Mouse (Mus musculus) limb, embryonic 15.5 days (tissue): ENCODE measurements around the gene Wwtr1. TPM values are rescaled to one million over a fixed set of nuclear protein-coding genes. Genes with fewer than 3 reads are reported as not detected.
A peak's percentile ranks its signal among the peaks of the same experiment; 100 is the strongest.

Experiments used
- ATAC-seq: fragments of 200-750 bp; cut with Nextera tagmentation; 2 replicates; pipeline ENCODE4 v1.8.0; 2017; ENCODE audit warnings: low read depth, moderate TSS enrichment; ENCODE audit not compliant: insufficient number of reproducible peaks, low FRiP score, low TSS enrichment
- H3K27ac ChIP-seq: fragments of 300-500 bp; sonication (generic); 2 replicates; pipeline ENCODE4 v1.5.1; 2015; ENCODE audit warnings: moderate library complexity, mild to moderate bottlenecking, inconsistent platforms
- H3K27me3 ChIP-seq: fragments of 300-500 bp; sonication (generic); 2 replicates; pipeline ENCODE4 v1.6.1; 2015; ENCODE audit warnings: inconsistent platforms
- H3K36me3 ChIP-seq: fragments of 300-500 bp; sonication (generic); 2 replicates; pipeline ENCODE4 v1.6.1; 2015; ENCODE audit warnings: inconsistent platforms
- H3K4me1 ChIP-seq: fragments of 300-500 bp; sonication (generic); 2 replicates; pipeline ENCODE4 v1.6.1; 2015; ENCODE audit warnings: inconsistent platforms
- H3K4me2 ChIP-seq: fragments of 300-500 bp; sonication (generic); 2 replicates; pipeline ENCODE4 v1.6.1; 2015; ENCODE audit warnings: mild to moderate bottlenecking, inconsistent platforms
- H3K4me3 ChIP-seq: fragments of 300-500 bp; sonication (generic); 2 replicates; pipeline ENCODE4 v1.5.1; 2015; ENCODE audit warnings: mild to moderate bottlenecking, inconsistent platforms
- H3K9ac ChIP-seq: fragments of 300-500 bp; sonication (generic); 2 replicates; pipeline ENCODE4 v1.6.1; 2015; ENCODE audit warnings: inconsistent platforms
- H3K9me3 ChIP-seq: fragments of 300-500 bp; sonication (generic); 2 replicates; pipeline ENCODE4 v1.6.1; 2016; ENCODE audit warnings: inconsistent platforms
- WGBS: fragments of 180-500 bp; shearing (Covaris S2); methylation state at CpG from one replicate; pipeline ENCODE4 v1.1.7; 2015; 5-methylcytosine and 5-hydroxymethylcytosine counted together
- polyA plus RNA-seq: library from polyadenylated mRNA; unstranded; fragments of >200 nt; fragmentation: Nextera tagmentation; extraction: Ambion mirVana; gene quantifications from 2 replicates; pipeline ENCODE4 v1.2.1, GENCODE M21; 2015

The Wwtr1 gene
- 36.2 and 39.4 TPM in 2 replicates for polyA plus RNA-seq

DNA sequence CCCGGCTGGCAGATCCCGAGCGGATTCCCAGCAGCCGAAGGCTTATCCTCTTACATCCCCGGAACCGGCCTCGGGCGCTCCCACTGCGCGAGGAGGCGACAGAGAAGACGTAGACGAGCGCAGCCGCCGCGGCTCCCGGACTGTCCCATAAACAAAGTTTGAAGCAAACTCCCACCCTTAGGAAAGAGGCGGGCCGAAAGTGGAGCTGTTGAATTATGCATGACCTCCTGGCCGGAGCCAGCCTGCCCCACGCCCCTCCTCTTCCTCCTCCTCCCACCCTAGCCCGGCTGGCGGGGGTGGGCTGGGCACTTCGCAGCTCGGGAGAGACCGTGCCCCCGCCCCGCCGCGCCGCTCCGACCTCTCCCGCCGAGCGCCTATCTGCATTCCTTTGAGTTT is at the start of gene Wwtr1:
Wwtr1 (minus strand) TSS at position 251 of the 396 bp plus-strand sequence.
- Histone ChIP-seq H3K4me2 (peak within 1 kb of the TSS; percentile 79), H3K9ac (peak within 1 kb of the TSS; percentile 90), H3K4me3 (peak within 1 kb of the TSS; percentile 84), H3K27ac (peak within 1 kb of the TSS; percentile 98), H3K9me3 (no peaks in the 10 kb centered on the region), H3K4me1 (peaks cover 35% of the 10 kb centered on the region), H3K36me3 (peaks cover under 1% of the 10 kb centered on the region; the same call in 1 of the 2 replicates), H3K27me3 (no peaks in the 10 kb centered on the region)
- WGBS = under 1% methylated on average over 36 of the region's 36 CpGs
- peak; percentile 93 for ATAC-seq

GRCm38 (mm10) chr3:57619718-57620117 is 44.0 kb upstream of the Wwtr1 start:
- WGBS = 67% methylated on average over 4 of the region's 4 CpGs
- H3K9me3 ChIP-seq = no peaks in the 10 kb centered on the region
- H3K27ac ChIP-seq = no peak overlapping the region
- H3K4me1 ChIP-seq = no peaks in the 10 kb centered on the region
- no peaks in the 10 kb centered on the region for H3K27me3 ChIP-seq
- no peak overlapping the region for H3K4me2 ChIP-seq
- ATAC-seq = no peak
- no peak overlapping the region for H3K9ac ChIP-seq
- no peak overlapping the region for H3K4me3 ChIP-seq
- H3K36me3 ChIP-seq = no peaks in the 10 kb centered on the region

DNA sequence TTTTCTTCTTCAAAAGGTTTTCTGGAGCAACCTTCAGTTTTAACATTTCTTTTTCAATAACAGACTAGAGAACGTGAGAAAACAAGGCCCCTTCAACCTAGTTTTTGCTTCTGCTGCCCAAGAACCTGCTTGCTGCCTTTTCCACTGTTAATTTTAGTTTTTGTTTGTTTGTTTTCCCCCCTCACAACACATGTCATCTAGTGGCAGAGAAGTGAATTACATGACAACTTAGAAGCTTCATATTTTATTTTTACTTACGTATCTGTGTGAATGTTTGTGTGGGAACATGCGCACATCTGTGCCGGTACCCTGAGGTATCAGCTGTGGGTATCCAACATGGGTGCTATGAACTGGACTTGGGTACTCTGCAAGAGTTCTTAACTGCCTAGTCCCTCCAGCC is 39.9 kb upstream of the Wwtr1 start:
- H3K4me1 ChIP-seq = no peaks in the 10 kb centered on the region
- H3K9ac ChIP-seq = no peak overlapping the region
- no peaks in the 10 kb centered on the region for H3K9me3 ChIP-seq
- no peak overlapping the region for H3K27ac ChIP-seq
- H3K27me3 ChIP-seq = no peaks in the 10 kb centered on the region
- H3K36me3 ChIP-seq = no peaks in the 10 kb centered on the region
- no peak for ATAC-seq
- H3K4me3 ChIP-seq = no peak overlapping the region
- 90% methylated on average over 4 of the region's 4 CpGs for WGBS
- no peak overlapping the region for H3K4me2 ChIP-seq

DNA sequence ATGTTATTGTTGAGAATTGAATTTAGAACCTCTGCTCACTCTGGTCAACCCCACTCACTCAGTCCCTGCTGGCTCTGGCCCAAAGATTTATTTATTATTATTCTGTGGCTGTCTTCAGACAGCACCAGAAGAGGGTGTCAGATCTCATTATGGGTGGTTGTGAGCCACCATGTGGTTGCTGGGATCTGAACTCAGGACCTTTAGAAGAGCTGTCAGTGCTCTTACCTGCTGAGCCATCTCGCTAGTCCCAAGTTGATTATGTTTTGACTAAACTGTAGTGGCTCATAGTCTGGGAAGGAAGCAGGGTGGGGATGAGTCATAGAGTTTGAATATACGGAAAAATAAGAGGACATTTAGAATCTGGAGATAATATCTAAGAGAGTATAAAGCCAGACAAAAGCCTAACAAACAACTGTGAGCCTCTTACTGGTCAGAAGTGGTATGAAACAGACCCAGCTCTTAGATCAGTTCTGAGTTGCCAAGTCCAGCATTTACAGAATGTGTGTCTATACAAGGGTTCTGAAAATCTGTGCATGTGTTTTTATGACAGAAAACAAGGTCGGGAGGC is 36.8 kb upstream of the Wwtr1 start:
- Histone ChIP-seq H3K27ac (no peak overlapping the region), H3K4me1 (no peaks in the 10 kb centered on the region), H3K4me3 (no peak overlapping the region), H3K36me3 (no peaks in the 10 kb centered on the region), H3K4me2 (no peak overlapping the region), H3K9ac (no peak overlapping the region), H3K27me3 (no peaks in the 10 kb centered on the region), H3K9me3 (no peaks in the 10 kb centered on the region)
- 66% methylated on average over 3 of the region's 3 CpGs for WGBS
- no peak for ATAC-seq

DNA sequence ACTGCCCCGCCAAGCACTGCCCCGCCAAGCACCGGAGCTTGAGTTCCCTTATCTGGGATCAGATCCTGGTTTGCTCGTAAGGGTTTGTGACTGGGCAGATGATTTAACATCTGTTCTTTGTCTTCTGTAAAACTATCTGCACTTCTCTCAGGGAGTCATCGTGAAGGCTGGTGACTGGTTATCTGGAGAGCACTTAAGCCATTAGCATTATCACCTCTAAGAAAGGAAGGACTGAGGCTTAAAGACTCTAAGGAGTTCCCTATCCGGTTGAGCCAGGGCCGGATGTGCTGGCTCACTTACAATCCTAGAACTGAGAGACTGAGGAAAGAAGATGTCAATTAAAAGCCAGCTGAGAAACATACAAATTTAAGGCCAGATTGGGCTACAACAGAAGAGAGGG is 36.1 kb upstream of the Wwtr1 start:
- no peak overlapping the region for H3K9ac ChIP-seq
- WGBS = 48% methylated on average over 7 of the region's 7 CpGs
- no peak for ATAC-seq
- no peak overlapping the region for H3K4me3 ChIP-seq
- H3K4me1 ChIP-seq = no peaks in the 10 kb centered on the region
- H3K27ac ChIP-seq = no peak overlapping the region
- H3K27me3 ChIP-seq = no peaks in the 10 kb centered on the region
- H3K4me2 ChIP-seq = no peak overlapping the region
- no peaks in the 10 kb centered on the region for H3K36me3 ChIP-seq
- no peaks in the 10 kb centered on the region for H3K9me3 ChIP-seq

GRCm38 (mm10) chr3:57604618-57605015 is 28.9 kb upstream of the Wwtr1 start:
- no peaks in the 10 kb centered on the region for H3K9me3 ChIP-seq
- no peaks in the 10 kb centered on the region for H3K36me3 ChIP-seq
- H3K4me1 ChIP-seq = peaks cover 12% of the 10 kb centered on the region
- ATAC-seq = peak; percentile 91
- no peak overlapping the region for H3K4me3 ChIP-seq
- H3K27me3 ChIP-seq = no peaks in the 10 kb centered on the region
- no peak overlapping the region for H3K4me2 ChIP-seq
- H3K9ac ChIP-seq = no peak overlapping the region
- peak overlapping the region; percentile 80 for H3K27ac ChIP-seq
- WGBS = 19% methylated on average over 1 of the region's 1 CpGs

- Histone ChIP-seq H3K27ac (peak overlapping the region; percentile 80), H3K4me2 (no peak overlapping the region), H3K4me1 (peaks cover 12% of the 10 kb centered on the region), H3K27me3 (no peaks in the 10 kb centered on the region), H3K9me3 (no peaks in the 10 kb centered on the region), H3K9ac (no peak overlapping the region), H3K4me3 (no peak overlapping the region), H3K36me3 (no peaks in the 10 kb centered on the region)
- WGBS = 47% methylated on average over 5 of the region's 5 CpGs
- ATAC-seq = peak; percentile 80
These were observed 28.3 kb upstream of the Wwtr1 start for GRCm38 (mm10) chr3:57603891-57604617.

DNA sequence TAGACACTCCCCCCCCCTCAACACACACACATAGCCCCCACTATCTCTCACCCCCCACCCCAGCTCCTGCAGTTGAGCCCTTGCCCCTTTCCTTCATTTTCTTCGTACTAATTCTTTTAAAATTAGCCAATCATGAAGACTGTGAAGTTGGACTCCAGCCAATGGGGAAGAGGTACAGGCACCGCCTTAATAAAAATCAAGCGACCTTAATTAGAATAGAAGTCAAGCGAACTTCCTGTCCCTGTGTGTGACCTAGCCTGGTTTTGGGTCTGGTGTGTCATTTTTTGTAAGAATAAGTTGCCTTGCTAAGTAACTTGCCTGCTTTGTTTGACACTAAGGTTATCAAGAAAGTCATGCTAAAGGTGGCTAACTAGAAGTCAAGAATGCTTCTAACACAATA is 26.9 kb upstream of the Wwtr1 start:
- no peak overlapping the region for H3K9ac ChIP-seq
- H3K27ac ChIP-seq = no peak overlapping the region
- no peaks in the 10 kb centered on the region for H3K36me3 ChIP-seq
- 70% methylated on average over 4 of the region's 4 CpGs for WGBS
- no peak overlapping the region for H3K4me2 ChIP-seq
- H3K9me3 ChIP-seq = no peaks in the 10 kb centered on the region
- no peak overlapping the region for H3K4me3 ChIP-seq
- peaks cover 12% of the 10 kb centered on the region for H3K4me1 ChIP-seq
- H3K27me3 ChIP-seq = no peaks in the 10 kb centered on the region
- no peak for ATAC-seq

DNA sequence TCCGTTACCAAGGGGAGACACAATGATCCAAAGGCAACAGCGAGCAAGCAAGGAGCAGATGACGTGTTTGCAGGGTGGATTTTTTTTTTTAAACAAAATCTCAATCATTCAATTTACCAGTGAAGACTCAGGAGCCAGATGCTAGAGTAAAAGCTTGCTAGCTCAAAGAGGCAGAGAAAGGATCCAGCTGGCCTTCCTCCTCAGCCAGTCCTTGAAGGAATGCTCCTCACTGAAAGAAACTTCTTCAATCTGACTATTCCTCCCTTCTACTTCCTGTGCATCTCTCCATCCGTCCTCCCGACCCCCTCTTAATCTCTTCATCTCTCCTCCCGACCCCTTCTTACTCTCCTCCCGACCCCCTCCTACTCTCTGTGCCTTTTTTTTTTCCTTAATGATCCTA is 20.9 kb upstream of the Wwtr1 start:
- WGBS = 60% methylated on average over 7 of the region's 7 CpGs

DNA sequence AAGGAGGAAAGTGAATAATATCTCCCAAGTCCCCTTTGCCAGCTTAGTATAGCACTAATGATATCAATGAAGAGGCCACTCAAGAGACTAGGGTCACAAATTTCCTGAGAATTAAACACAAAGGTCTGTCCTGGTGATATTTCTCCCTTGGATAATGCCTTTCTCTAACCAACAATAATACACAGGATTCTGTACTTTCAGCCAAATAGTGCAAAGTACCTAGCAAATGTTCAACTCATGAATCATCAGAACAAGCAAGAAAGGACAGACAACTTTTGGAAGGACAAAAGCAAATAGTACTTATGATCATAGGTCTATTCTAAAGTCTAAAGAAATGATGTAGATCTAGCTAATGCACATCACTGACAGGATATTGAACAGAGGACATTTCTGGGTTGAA is 19.8 kb upstream of the Wwtr1 start:
- no peaks in the 10 kb centered on the region for H3K27me3 ChIP-seq
- no peak overlapping the region for H3K9ac ChIP-seq
- H3K27ac ChIP-seq = no peak overlapping the region
- no peaks in the 10 kb centered on the region for H3K4me1 ChIP-seq
- H3K4me3 ChIP-seq = no peak overlapping the region
- H3K36me3 ChIP-seq = no peaks in the 10 kb centered on the region
- no peak overlapping the region for H3K4me2 ChIP-seq
- no peaks in the 10 kb centered on the region for H3K9me3 ChIP-seq
- no peak for ATAC-seq

More for the DNA sequence above, 20.9 kb upstream of the Wwtr1 start:
- Histone ChIP-seq H3K4me2 (no peak overlapping the region), H3K36me3 (no peaks in the 10 kb centered on the region), H3K4me1 (no peaks in the 10 kb centered on the region), H3K27ac (no peak overlapping the region), H3K9ac (no peak overlapping the region), H3K4me3 (no peak overlapping the region), H3K9me3 (no peaks in the 10 kb centered on the region), H3K27me3 (no peaks in the 10 kb centered on the region)
- no peak for ATAC-seq

- Histone ChIP-seq H3K9me3 (no peaks in the 10 kb centered on the region), H3K27me3 (no peaks in the 10 kb centered on the region), H3K36me3 (no peaks in the 10 kb centered on the region), H3K9ac (no peak overlapping the region), H3K27ac (no peak overlapping the region), H3K4me1 (no peaks in the 10 kb centered on the region), H3K4me2 (no peak overlapping the region), H3K4me3 (no peak overlapping the region)
- ATAC-seq = no peak
- WGBS = 73% methylated on average over 6 of the region's 6 CpGs
These were observed 10.3 kb upstream of the Wwtr1 start for GRCm38 (mm10) chr3:57585967-57586366.

DNA sequence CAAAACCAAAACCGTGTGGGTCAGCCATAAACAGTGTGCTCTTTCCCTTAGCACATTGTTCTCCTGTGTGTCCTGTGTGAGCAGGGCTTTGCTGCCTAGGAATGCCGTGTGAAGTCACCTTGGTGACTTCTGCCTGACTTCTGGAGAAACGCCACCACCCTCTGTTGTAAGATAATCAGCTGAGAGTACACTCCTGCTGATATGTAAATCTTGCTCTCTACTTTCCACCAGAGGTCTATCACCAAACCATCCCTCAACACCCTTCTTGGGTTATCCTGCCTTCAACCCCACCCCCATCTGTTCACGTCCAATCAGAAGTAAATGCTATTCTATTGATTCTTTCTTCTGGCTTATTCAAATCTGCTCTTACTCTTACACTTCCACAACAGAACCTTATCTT is 7.8 kb upstream of the Wwtr1 start:
- 67% methylated on average over 4 of the region's 4 CpGs for WGBS
- no peak for ATAC-seq
- Histone ChIP-seq H3K27me3 (no peaks in the 10 kb centered on the region), H3K36me3 (no peaks in the 10 kb centered on the region), H3K9ac (no peak overlapping the region), H3K27ac (no peak overlapping the region), H3K4me2 (no peak overlapping the region), H3K9me3 (no peaks in the 10 kb centered on the region), H3K4me1 (no peaks in the 10 kb centered on the region), H3K4me3 (no peak overlapping the region)
